Comparison of ENCODE assay signal across 22 mouse cellular contexts in genomic region chr10:92225071-92225470, GRCm38 (mm10).
"Had no signal": no experiment of that assay in that cellular context is flagged by ENCODE, and none has a peak within 500 bp of the region (broad histone marks: within the 10 kb centered on the region; RNA-seq: fewer than 3 reads in every experiment).

No protein-coding gene starts in this region.

- H3K4me1 ChIP-seq: heart, embryonic 13.5 days; heart, embryonic 15.5 days; hindbrain, embryonic 13.5 days; hindbrain, embryonic 15.5 days; limb, embryonic 13.5 days; limb, embryonic 15.5 days; liver, embryonic 13.5 days; liver, embryonic 15.5 days had no signal

- H3K9ac ChIP-seq: heart, embryonic 13.5 days; heart, embryonic 15.5 days; hindbrain, embryonic 13.5 days; hindbrain, embryonic 15.5 days; limb, embryonic 13.5 days; limb, embryonic 15.5 days; liver, embryonic 13.5 days; liver, embryonic 15.5 days had no signal

- H3K4me3 ChIP-seq: heart, embryonic 13.5 days; heart, embryonic 15.5 days; hindbrain, embryonic 13.5 days; hindbrain, embryonic 15.5 days; limb, embryonic 13.5 days; limb, embryonic 15.5 days; liver, embryonic 13.5 days; liver, embryonic 15.5 days had no signal

- H3K9me3 ChIP-seq: heart, embryonic 13.5 days; heart, embryonic 15.5 days; hindbrain, embryonic 13.5 days; hindbrain, embryonic 15.5 days; limb, embryonic 13.5 days; limb, embryonic 15.5 days; liver, embryonic 13.5 days; liver, embryonic 15.5 days had no signal

- H3K27me3 ChIP-seq: heart, embryonic 13.5 days; heart, embryonic 15.5 days; hindbrain, embryonic 13.5 days; hindbrain, embryonic 15.5 days; limb, embryonic 13.5 days; limb, embryonic 15.5 days; liver, embryonic 13.5 days; liver, embryonic 15.5 days had no signal

- H3K4me2 ChIP-seq: heart, embryonic 11.5 days; heart, embryonic 13.5 days; heart, embryonic 15.5 days; hindbrain, embryonic 13.5 days; hindbrain, embryonic 15.5 days; limb, embryonic 13.5 days; limb, embryonic 15.5 days; liver, embryonic 11.5 days; liver, embryonic 13.5 days; liver, embryonic 15.5 days had no signal

- H3K36me3 ChIP-seq: heart, embryonic 13.5 days; heart, embryonic 15.5 days; hindbrain, embryonic 13.5 days; hindbrain, embryonic 15.5 days; limb, embryonic 13.5 days; limb, embryonic 15.5 days; liver, embryonic 13.5 days; liver, embryonic 15.5 days had no signal

- ATAC-seq: hindbrain, postnatal 0 days; intestine, embryonic 16.5 days had no signal

- DNase-seq: gastrocnemius, postnatal 14 days; gastrocnemius, postnatal 36 days; heart, adult 18-20 months; heart, postnatal 14 days; heart, postnatal 36 days; kidney, adult 18-20 months; kidney, postnatal 14 days; kidney, postnatal 36 days; layer of hippocampus, adult 9-11 months; layer of hippocampus, postnatal 36 days; liver, embryonic 13.5 days had no signal

- H3K27ac ChIP-seq: heart, embryonic 13.5 days; heart, embryonic 15.5 days; hindbrain, embryonic 13.5 days; hindbrain, embryonic 15.5 days; hindbrain, postnatal 0 days; limb, embryonic 13.5 days; limb, embryonic 15.5 days; liver, embryonic 13.5 days; liver, embryonic 15.5 days had no signal
